10 mouse cellular contexts compared by ENCODE assay signal in the genomic region with DNA sequence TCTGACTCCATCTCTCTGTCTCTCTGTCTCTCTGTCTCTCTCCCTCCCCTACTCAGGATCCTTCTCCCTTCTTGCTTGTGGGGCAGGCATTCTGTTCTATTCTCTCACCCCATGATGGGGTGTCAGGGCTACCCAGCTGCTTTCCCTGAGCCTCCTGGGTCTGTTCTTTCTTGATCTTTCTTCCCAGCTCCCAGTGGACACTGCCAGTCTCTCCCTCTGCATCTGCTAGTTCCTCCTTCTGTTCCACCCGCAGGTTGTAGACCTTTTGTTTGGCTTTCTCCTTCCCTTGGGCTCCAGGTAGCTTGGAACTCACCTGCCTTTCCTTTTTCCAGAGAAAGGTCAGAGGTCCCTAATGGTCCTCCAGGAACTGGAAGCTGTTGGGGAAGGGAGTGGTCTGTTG. TPM values are rescaled to one million over a fixed set of nuclear protein-coding genes. Genes with fewer than 3 reads are reported as not detected.
DNase-seq lines count a peak whose midpoint lies in the region; ATAC-seq lines count a peak whose summit lies in the region.
"Had no signal": no experiment of that assay in that cellular context is flagged by ENCODE, and none has a peak within 500 bp of the region (broad histone marks: within the 10 kb centered on the region; RNA-seq: fewer than 3 reads in every experiment).

No protein-coding gene starts in this region.

- intact Hi-C loops in left cerebral cortex, postnatal 14 days (cut with DNase I): no loop called here

- peaks cover 17% of the 10 kb centered on the region for H3K36me3 ChIP-seq in heart, embryonic 13.5 days
- peaks cover 38% of the 10 kb centered on the region for H3K36me3 ChIP-seq in embryonic facial prominence, embryonic 10.5 days (replicated peaks)
- peaks cover 5% of the 10 kb centered on the region; the same call in 1 of the 2 replicates for H3K36me3 ChIP-seq in hindbrain, embryonic 16.5 days (ENCODE audit: control insufficient read depth, insufficient read depth, low read length)
- peaks cover 25% of the 10 kb centered on the region for H3K36me3 ChIP-seq in midbrain, embryonic 13.5 days

- H3K9ac ChIP-seq in heart, embryonic 13.5 days: peak overlapping the region; percentile 93
- H3K9ac ChIP-seq in hindbrain, embryonic 16.5 days (ENCODE audit: low read depth, low read length): peak overlapping the region; percentile 66
- peak overlapping the region; percentile 100 for H3K9ac ChIP-seq in midbrain, embryonic 13.5 days (replicated peaks)

- no peaks in the 10 kb centered on the region for H3K27me3 ChIP-seq in heart, embryonic 13.5 days (replicated peaks)
- no peaks in the 10 kb centered on the region for H3K27me3 ChIP-seq in embryonic facial prominence, embryonic 10.5 days (replicated peaks; ENCODE audit: low read depth, poor library complexity, severe bottlenecking)
- H3K27me3 ChIP-seq in hindbrain, embryonic 16.5 days (replicated peaks; ENCODE audit: control insufficient read depth, insufficient read depth, low read length): no peaks in the 10 kb centered on the region
- no peaks in the 10 kb centered on the region for H3K27me3 ChIP-seq in midbrain, embryonic 13.5 days

- peak overlapping the region; percentile 93 for H3K4me2 ChIP-seq in heart, embryonic 13.5 days
- peak overlapping the region; percentile 82 for H3K4me2 ChIP-seq in hindbrain, embryonic 16.5 days (ENCODE audit: low read length)
- peak overlapping the region; percentile 94 for H3K4me2 ChIP-seq in midbrain, embryonic 13.5 days (replicated peaks)

- ATAC-seq in heart, embryonic 13.5 days (ENCODE audit: extremely low read depth, insufficient number of reproducible peaks, low FRiP score, low TSS enrichment): no peak
- no peak for ATAC-seq in hindbrain, embryonic 16.5 days
- no peak for ATAC-seq in midbrain, embryonic 13.5 days
- ATAC-seq in granulocyte monocyte progenitor cell, adult 5-6 weeks (replicated peaks; ENCODE audit: poor library complexity, severe bottlenecking): no peak

- peak overlapping the region; percentile 79 for H3K27ac ChIP-seq in heart, embryonic 13.5 days (replicated peaks)
- H3K27ac ChIP-seq in embryonic facial prominence, embryonic 10.5 days (replicated peaks): peak overlapping the region; percentile 92
- H3K27ac ChIP-seq in hindbrain, embryonic 16.5 days (ENCODE audit: low read depth, low read length): peak overlapping the region; percentile 52
- H3K27ac ChIP-seq in midbrain, embryonic 13.5 days: peak overlapping the region; percentile 98

- peak overlapping the region; percentile 77 for H3K4me3 ChIP-seq in heart, embryonic 13.5 days
- H3K4me3 ChIP-seq in embryonic facial prominence, embryonic 10.5 days: peak overlapping the region; percentile 85
- peak overlapping the region; percentile 92 for H3K4me3 ChIP-seq in hindbrain, embryonic 16.5 days (ENCODE audit: low read length)
- peak overlapping the region; percentile 77 for H3K4me3 ChIP-seq in midbrain, embryonic 13.5 days (replicated peaks)

- DNase-seq in heart, postnatal 4 days: no peak
- DNase-seq in embryonic facial prominence, embryonic 10.5 days (ENCODE audit: low spot score): no peak
- no peak for DNase-seq in left cerebral cortex, postnatal 14 days (ENCODE audit: low spot score in 2 of 2)
- no peak for DNase-seq in urinary bladder, adult 2 months (ENCODE audit: low spot score)
- DNase-seq: kidney, postnatal 14 days; thymus, adult 2 months had no signal

- peaks cover 82% of the 10 kb centered on the region for H3K4me1 ChIP-seq in heart, embryonic 13.5 days
- H3K4me1 ChIP-seq in embryonic facial prominence, embryonic 10.5 days: peaks cover 70% of the 10 kb centered on the region
- H3K4me1 ChIP-seq in hindbrain, embryonic 16.5 days (ENCODE audit: control insufficient read depth, insufficient read depth, low read depth, low read length): peaks cover 49% of the 10 kb centered on the region
- peaks cover 80% of the 10 kb centered on the region for H3K4me1 ChIP-seq in midbrain, embryonic 13.5 days (replicated peaks)

- 19% methylated on average over 1 of the region's 1 CpGs for WGBS in heart, embryonic 13.5 days
- 41% methylated on average over 1 of the region's 1 CpGs for WGBS in embryonic facial prominence, embryonic 10.5 days
- 28% methylated on average over 1 of the region's 1 CpGs for WGBS in hindbrain, embryonic 16.5 days
- WGBS in midbrain, embryonic 13.5 days: 38% methylated on average over 1 of the region's 1 CpGs

- no peaks in the 10 kb centered on the region for H3K9me3 ChIP-seq in heart, embryonic 13.5 days
- H3K9me3 ChIP-seq in embryonic facial prominence, embryonic 10.5 days: no peaks in the 10 kb centered on the region
- H3K9me3 ChIP-seq in hindbrain, embryonic 16.5 days (ENCODE audit: control insufficient read depth, low read length): no peaks in the 10 kb centered on the region
- H3K9me3 ChIP-seq in midbrain, embryonic 13.5 days: no peaks in the 10 kb centered on the region

RNA-seq across cellular contexts. Expression of gene Samd14, which starts 1.7 kb away (rescaled TPM):
- 11.6 and 11.7 TPM in 2 replicates for polyA plus RNA-seq in heart, embryonic 13.5 days (2015; fragmentation: Nextera tagmentation; extraction: Ambion mirVana)
- total RNA-seq in heart, postnatal 4 days (2021): 1 to 10 TPM; 9.1 to 9.5 TPM
- 35.5 and 42.5 TPM in 2 replicates for polyA plus RNA-seq in embryonic facial prominence, embryonic 10.5 days (2016; fragmentation: Nextera tagmentation; extraction: Ambion mirVana)
- polyA plus RNA-seq in hindbrain, embryonic 16.5 days (2015; fragmentation: Nextera tagmentation; extraction: Ambion mirVana): 160 and 181 TPM in 2 replicates
- 123 and 141 TPM in 2 replicates for polyA plus RNA-seq in midbrain, embryonic 13.5 days (2015; fragmentation: Nextera tagmentation; extraction: Ambion mirVana)
- 10 to 100 TPM; 48.5 to 52.2 TPM for total RNA-seq in left cerebral cortex, postnatal 14 days (2021)
- 0.34 and 0.49 TPM in 2 replicates for total RNA-seq in granulocyte monocyte progenitor cell, adult 5-6 weeks (2014; fragmentation: Nextera tagmentation)
- 0.05 and 0.65 TPM in 2 replicates for total RNA-seq in granulocyte monocyte progenitor cell, adult 5-6 weeks (2017)
- 5.8 and 9.6 TPM in 2 replicates for polyA plus RNA-seq in urinary bladder, adult 2 months (2012; rRNA removed)

RNA-seq across cellular contexts. Expression of gene Ppp1r9b, which starts 20.6 kb away (rescaled TPM):
- polyA plus RNA-seq in heart, embryonic 13.5 days (2015; fragmentation: Nextera tagmentation; extraction: Ambion mirVana): 6.5 and 6.8 TPM in 2 replicates
- total RNA-seq in heart, postnatal 4 days (2021): 10 to 100 TPM; 45.3 to 46.3 TPM
- polyA plus RNA-seq in embryonic facial prominence, embryonic 10.5 days (2016; fragmentation: Nextera tagmentation; extraction: Ambion mirVana): 8.3 and 9.4 TPM in 2 replicates
- polyA plus RNA-seq in hindbrain, embryonic 16.5 days (2015; fragmentation: Nextera tagmentation; extraction: Ambion mirVana): 17.8 and 18.8 TPM in 2 replicates
- 17.4 and 17.8 TPM in 2 replicates for polyA plus RNA-seq in midbrain, embryonic 13.5 days (2015; fragmentation: Nextera tagmentation; extraction: Ambion mirVana)
- 100 to 1,000 TPM; 505 to 506 TPM for total RNA-seq in left cerebral cortex, postnatal 14 days (2021)
- total RNA-seq in granulocyte monocyte progenitor cell, adult 5-6 weeks (2014; fragmentation: Nextera tagmentation): 50.3 and 61.7 TPM in 2 replicates
- 67.7 and 71.9 TPM in 2 replicates for total RNA-seq in granulocyte monocyte progenitor cell, adult 5-6 weeks (2017)
- 16.0 and 35.7 TPM in 2 replicates for polyA plus RNA-seq in urinary bladder, adult 2 months (2012; rRNA removed)

RNA-seq across cellular contexts. Expression of gene Pdk2, which starts 29.7 kb away (rescaled TPM):
- 77.9 and 81.1 TPM in 2 replicates for polyA plus RNA-seq in heart, embryonic 13.5 days (2015; fragmentation: Nextera tagmentation; extraction: Ambion mirVana)
- 100 to 1,000 TPM; 178 to 200 TPM for total RNA-seq in heart, postnatal 4 days (2021)
- 12.9 and 16.0 TPM in 2 replicates for polyA plus RNA-seq in embryonic facial prominence, embryonic 10.5 days (2016; fragmentation: Nextera tagmentation; extraction: Ambion mirVana)
- 34.6 and 42.1 TPM in 2 replicates for polyA plus RNA-seq in hindbrain, embryonic 16.5 days (2015; fragmentation: Nextera tagmentation; extraction: Ambion mirVana)
- 21.4 and 24.7 TPM in 2 replicates for polyA plus RNA-seq in midbrain, embryonic 13.5 days (2015; fragmentation: Nextera tagmentation; extraction: Ambion mirVana)
- 10 to 100 TPM; 69.2 to 75.4 TPM for total RNA-seq in left cerebral cortex, postnatal 14 days (2021)
- total RNA-seq in granulocyte monocyte progenitor cell, adult 5-6 weeks (2014; fragmentation: Nextera tagmentation): 8.5 and 9.8 TPM in 2 replicates
- 0.60 and 1.8 TPM in 2 replicates for total RNA-seq in granulocyte monocyte progenitor cell, adult 5-6 weeks (2017)
- polyA plus RNA-seq in urinary bladder, adult 2 months (2012; rRNA removed): 34.6 and 59.4 TPM in 2 replicates

RNA-seq across cellular contexts. Expression of gene Sgca, which starts 35.3 kb away (rescaled TPM):
- polyA plus RNA-seq in heart, embryonic 13.5 days (2015; fragmentation: Nextera tagmentation; extraction: Ambion mirVana): 27.0 and 29.2 TPM in 2 replicates
- total RNA-seq in heart, postnatal 4 days (2021): 10 to 100 TPM; 67.0 to 89.1 TPM
- polyA plus RNA-seq in embryonic facial prominence, embryonic 10.5 days (2016; fragmentation: Nextera tagmentation; extraction: Ambion mirVana): 0.17 TPM in 1 of 2 replicates, not detected in the other
- polyA plus RNA-seq in hindbrain, embryonic 16.5 days (2015; fragmentation: Nextera tagmentation; extraction: Ambion mirVana): 0.24 and 1.3 TPM in 2 replicates
- 0.17 TPM in 1 of 2 replicates, not detected in the other for polyA plus RNA-seq in midbrain, embryonic 13.5 days (2015; fragmentation: Nextera tagmentation; extraction: Ambion mirVana)
- under 1 TPM; 0.55 to 0.68 TPM for total RNA-seq in left cerebral cortex, postnatal 14 days (2021)
- total RNA-seq in granulocyte monocyte progenitor cell, adult 5-6 weeks (2014; fragmentation: Nextera tagmentation): not detected in 2 replicates
- total RNA-seq in granulocyte monocyte progenitor cell, adult 5-6 weeks (2017): not detected in 2 replicates
- polyA plus RNA-seq in urinary bladder, adult 2 months (2012; rRNA removed): 69.2 and 93.5 TPM in 2 replicates

RNA-seq across cellular contexts. Expression of gene Hils1, which starts 44.0 kb away (rescaled TPM):
- 0.23 TPM in 1 of 2 replicates, not detected in the other for polyA plus RNA-seq in heart, embryonic 13.5 days (2015; fragmentation: Nextera tagmentation; extraction: Ambion mirVana)
- total RNA-seq in heart, postnatal 4 days (2021): not detected
- polyA plus RNA-seq in embryonic facial prominence, embryonic 10.5 days (2016; fragmentation: Nextera tagmentation; extraction: Ambion mirVana): not detected in 2 replicates
- not detected in 2 replicates for polyA plus RNA-seq in hindbrain, embryonic 16.5 days (2015; fragmentation: Nextera tagmentation; extraction: Ambion mirVana)
- not detected in 2 replicates for polyA plus RNA-seq in midbrain, embryonic 13.5 days (2015; fragmentation: Nextera tagmentation; extraction: Ambion mirVana)
- not detected for total RNA-seq in left cerebral cortex, postnatal 14 days (2021)
- total RNA-seq in granulocyte monocyte progenitor cell, adult 5-6 weeks (2014; fragmentation: Nextera tagmentation): not detected in 2 replicates
- not detected in 2 replicates for total RNA-seq in granulocyte monocyte progenitor cell, adult 5-6 weeks (2017)
- 0.19 and 0.22 TPM in 2 replicates for polyA plus RNA-seq in urinary bladder, adult 2 months (2012; rRNA removed)
